Mouse (Mus musculus) heart, embryonic 14.5 days (tissue): Measurements from ENCODE around the gene Mlxipl. TPM values are rescaled to one million over a fixed set of nuclear protein-coding genes. Genes with fewer than 3 reads are reported as not detected.
"Not testable (repeated sequence)": the region's sequence is repeated elsewhere in the genome, so short reads cannot be mapped to it uniquely, and the experiment has no call there.

Experiments used
- ATAC-seq: fragments of 200-750 bp; cut with Nextera tagmentation; 2 replicates; pipeline ENCODE4 v1.8.0; 2017; ENCODE audit warnings: low read depth, moderate TSS enrichment; ENCODE audit not compliant: insufficient number of reproducible peaks, insufficient read depth, low FRiP score
- H3K27ac ChIP-seq, 2 experiments: fragments of 200-500 bp in 1 of 2; fragments of 300-500 bp in 1 of 2; sonication (generic) in 1 of 2; replicated peaks in 1 of 2; 2 replicates each; pipeline ENCODE4 v1.5.1; 2012 to 2014; ENCODE audit warnings: low read depth in 2 of 2, low read length in 2 of 2, control low read depth in 1 of 2, mild to moderate bottlenecking in 1 of 2, mixed read lengths in 1 of 2; ENCODE audit not compliant: control insufficient read depth in 1 of 2, insufficient read depth in 1 of 2
- H3K27me3 ChIP-seq: fragments of 300-500 bp; sonication (generic); 2 replicates; pipeline ENCODE4 v1.6.1; 2014; ENCODE audit warnings: mild to moderate bottlenecking, low read length, control low read depth; ENCODE audit not compliant: control insufficient read depth, insufficient read depth
- H3K36me3 ChIP-seq: fragments of 300-500 bp; sonication (generic); 2 replicates; pipeline ENCODE4 v1.6.1; 2014; ENCODE audit warnings: mild to moderate bottlenecking, control low read depth, low read length, mixed read lengths; ENCODE audit not compliant: control insufficient read depth, insufficient read depth
- H3K4me1 ChIP-seq, 2 experiments: fragments of 200-500 bp in 1 of 2; fragments of 300-500 bp in 1 of 2; sonication (generic) in 1 of 2; 2 replicates each; pipeline ENCODE4 v1.6.1; 2012 to 2014; ENCODE audit warnings: low read length in 2 of 2, control low read depth in 1 of 2, mixed read lengths in 1 of 2; ENCODE audit not compliant: control insufficient read depth in 2 of 2, insufficient read depth in 2 of 2
- H3K4me2 ChIP-seq: fragments of 300-500 bp; sonication (generic); 2 replicates; pipeline ENCODE4 v1.6.1; 2014; ENCODE audit warnings: mild to moderate bottlenecking, low read length
- H3K4me3 ChIP-seq, 2 experiments: fragments of 200-500 bp in 1 of 2; fragments of 300-500 bp in 1 of 2; sonication (generic) in 1 of 2; 2 replicates each; pipeline ENCODE4 v1.5.1; 2012 to 2014; ENCODE audit warnings: low read length in 2 of 2, mild to moderate bottlenecking in 2 of 2, control low read depth in 1 of 2, low read depth in 1 of 2, moderate library complexity in 1 of 2; ENCODE audit not compliant: control insufficient read depth in 1 of 2, insufficient read depth in 1 of 2
- H3K9ac ChIP-seq: fragments of 300-500 bp; sonication (generic); 2 replicates; pipeline ENCODE4 v1.6.1; 2014; ENCODE audit warnings: mild to moderate bottlenecking, low read length
- H3K9me3 ChIP-seq: fragments of 300-500 bp; sonication (generic); 2 replicates; pipeline ENCODE4 v1.6.1; 2016; ENCODE audit warnings: low read length, control low read depth; ENCODE audit not compliant: control insufficient read depth
- WGBS: fragments of 180-500 bp; shearing (Covaris S2); extraction: QIAGEN DNeasy Blood & Tissue Kit; methylation state at CpG from one replicate; pipeline ENCODE4 v1.1.7; 2014; 5-methylcytosine and 5-hydroxymethylcytosine counted together
- polyA plus RNA-seq: library from polyadenylated mRNA; unstranded; fragments of >200 nt; fragmentation: Nextera tagmentation; extraction: Ambion mirVana; gene quantifications from 2 replicates; pipeline ENCODE4 v1.2.1, GENCODE M21; 2014

Gene Mlxipl
- polyA plus RNA-seq, 1 experiment from 2014 or later, result 0.34 TPM

GRCm38 (mm10) chr5:135053356-135053755 lies 36.3 kb upstream of the Mlxipl start:
- no peak for ATAC-seq
- H3K36me3 ChIP-seq, result peaks cover 80% of the 10 kb centered on the region

GRCm38 (mm10) chr5:135063629-135064381 lies 25.9 kb upstream of the Mlxipl start, which contains the start of gene Dnajc30:
Gene Dnajc30 (plus strand): TSS chr5:135064202.
- ATAC-seq, result peak; percentile 94
- H3K4me3 ChIP-seq, result peak within 1 kb of the TSS; percentile 86 to 90
- peak within 1 kb of the TSS; percentile 97 for H3K4me2 ChIP-seq
- H3K9me3 ChIP-seq, result no peaks in the 10 kb centered on the region
- peak within 1 kb of the TSS; percentile 81 for H3K9ac ChIP-seq
- under 1% methylated on average over 52 of the region's 52 CpGs for WGBS
- H3K36me3 ChIP-seq, result peaks cover 32% of the 10 kb centered on the region
- H3K4me1 ChIP-seq, result peaks cover 6 to 10% of the 10 kb centered on the region in 2 experiments; a peak in 2 of 4 replicates
- H3K27ac ChIP-seq, result peak within 1 kb of the TSS; percentile 25 to 45; a peak in 1 of 4 replicates
- H3K27me3 ChIP-seq, result no peaks in the 10 kb centered on the region

More at GRCm38 (mm10) chr5:135053356-135053755, 36.3 kb upstream of the Mlxipl start:
- WGBS, result 57% methylated on average over 12 of the region's 12 CpGs
- Histone ChIP-seq H3K4me2 (no peak overlapping the region), H3K9ac (no peak overlapping the region), H3K9me3 (no peaks in the 10 kb centered on the region), H3K4me3 (no peak overlapping the region), H3K27ac (no peak overlapping the region), H3K27me3 (no peaks in the 10 kb centered on the region), H3K4me1 (no peaks in the 10 kb centered on the region)

GRCm38 (mm10) chr5:135064382-135064766 lies 25.3 kb upstream of the Mlxipl start:
- peak; percentile 28; the same call in 1 of the 2 replicates for ATAC-seq
- Histone ChIP-seq H3K27ac (peak overlapping the region; percentile 25 to 45; a peak in 1 of 4 replicates), H3K4me3 (peak overlapping the region; percentile 86 to 90), H3K9ac (peak overlapping the region; percentile 81), H3K9me3 (no peaks in the 10 kb centered on the region), H3K27me3 (no peaks in the 10 kb centered on the region), H3K4me1 (peaks cover 6 to 10% of the 10 kb centered on the region in 2 experiments; a peak in 2 of 4 replicates), H3K36me3 (peaks cover 26% of the 10 kb centered on the region), H3K4me2 (peak overlapping the region; percentile 97)
- WGBS, result under 1% methylated on average over 40 of the region's 40 CpGs

GRCm38 (mm10) chr5:135064909-135065446 lies 24.7 kb upstream of the Mlxipl start, which contains the start of gene Bud23:
Gene Bud23 (minus strand): TSS chr5:135064959.
- Histone ChIP-seq H3K4me2 (peak within 1 kb of the TSS; percentile 97), H3K27ac (peak within 1 kb of the TSS; percentile 25 to 45; a peak in 1 of 4 replicates), H3K4me3 (peak within 1 kb of the TSS; percentile 86 to 90), H3K36me3 (peaks cover 20% of the 10 kb centered on the region), H3K4me1 (peaks cover 6 to 10% of the 10 kb centered on the region in 2 experiments; a peak in 2 of 4 replicates), H3K9ac (peak within 1 kb of the TSS; percentile 81)
- WGBS, result 69% methylated on average over 9 of the region's 9 CpGs
- ATAC-seq, H3K27me3 ChIP-seq, H3K9me3 ChIP-seq: not testable (repeated sequence)

- Histone ChIP-seq H3K9me3 (no peaks in the 10 kb centered on the region), H3K4me2 (no peak overlapping the region), H3K4me3 (no peak overlapping the region), H3K36me3 (peaks cover 10% of the 10 kb centered on the region), H3K4me1 (peaks cover 6 to 10% of the 10 kb centered on the region in 2 experiments; a peak in 2 of 4 replicates), H3K9ac (no peak overlapping the region), H3K27me3 (no peaks in the 10 kb centered on the region), H3K27ac (no peak overlapping the region)
- no peak for ATAC-seq
- 87% methylated on average over 3 of the region's 3 CpGs for WGBS
Observed at GRCm38 (mm10) chr5:135066008-135066407, 23.7 kb upstream of the Mlxipl start.

GRCm38 (mm10) chr5:135070448-135070847 lies 19.2 kb upstream of the Mlxipl start:
- 68% methylated on average over 3 of the region's 3 CpGs for WGBS
- H3K36me3 ChIP-seq, result peaks cover 5% of the 10 kb centered on the region
- no peak overlapping the region for H3K4me3 ChIP-seq
- H3K9me3 ChIP-seq, result no peaks in the 10 kb centered on the region
- H3K27ac ChIP-seq, result no peak overlapping the region
- no peak for ATAC-seq
- H3K4me1 ChIP-seq, result 0 out of 4 replicates have a peak, but pooled peaks cover 0 to 2% of the 10 kb centered on the region in 2 experiments
- H3K4me2 ChIP-seq, result no peak overlapping the region
- no peak overlapping the region for H3K9ac ChIP-seq
- no peaks in the 10 kb centered on the region for H3K27me3 ChIP-seq

GRCm38 (mm10) chr5:135072061-135072460 lies 17.6 kb upstream of the Mlxipl start:
- Histone ChIP-seq H3K27me3 (no peaks in the 10 kb centered on the region), H3K4me3 (no peak overlapping the region), H3K9me3 (no peaks in the 10 kb centered on the region), H3K4me1 (peaks cover 0 to 2% of the 10 kb centered on the region in 2 experiments; a peak in 1 of 4 replicates), H3K36me3 (no peaks in the 10 kb centered on the region), H3K4me2 (no peak overlapping the region), H3K27ac (no peak overlapping the region), H3K9ac (no peak overlapping the region)
- ATAC-seq, result no peak
- 90% methylated on average over 2 of the region's 2 CpGs for WGBS
